Comparison of ENCODE assay signal across 1 mouse cellular context in genomic region chr11:120518027-120518426, GRCm38 (mm10).
TF ChIP-seq lines count a peak whose summit lies in the region.

No protein-coding gene starts in this region.

TF ChIP-seq in MEL, 35 proteins besides CTCF, POLR2A, EP300 and RAD21:
- TF ChIP-seq USF2 (IDR thresholded peaks at IDR 0.05; ENCODE audit: borderline replicate concordance in 1 of 2, insufficient read depth in 1 of 2, low read depth in 1 of 2, low read length in 2 of 2): no peak
- no peak for TF ChIP-seq NELFE (IDR thresholded peaks at IDR 0.05; ENCODE audit: low read depth, low read length)
